Mouse (Mus musculus) MEL (cell line): ENCODE measurements around the gene Dusp6. TPM values are rescaled to one million over a fixed set of nuclear protein-coding genes. Genes with fewer than 3 reads are reported as not detected.

ENCODE experiments used
- DNase-seq: peaks from one replicate; pipeline ENCODE4 v3.0.0; 2011; ENCODE audit warnings: low read depth, low spot score
- H3K27ac ChIP-seq: 2 replicates; pipeline ENCODE4 v1.5.1; 2012; ENCODE audit warnings: low read depth, mild to moderate bottlenecking, control low read depth, low read length, moderate library complexity; ENCODE audit not compliant: control insufficient read depth
- H3K27me3 ChIP-seq, 2 experiments: fragments of 150-350 bp in 1 of 2; sonication (generic) in 1 of 2; 2 replicates each; pipeline ENCODE4 v1.6.1; 2012; ENCODE audit warnings: low read length in 2 of 2, mild to moderate bottlenecking in 2 of 2, improper control_type of control experiment in 1 of 2, moderate library complexity in 1 of 2; ENCODE audit not compliant: insufficient read depth in 2 of 2, control insufficient read depth in 1 of 2
- H3K36me3 ChIP-seq, 2 experiments: 2 replicates each; pipeline ENCODE4 v1.6.1; 2012 to 2014; ENCODE audit warnings: low read length in 2 of 2, improper control_type of control experiment in 1 of 2, inconsistent platforms in 1 of 2, mild to moderate bottlenecking in 1 of 2; ENCODE audit not compliant: insufficient read depth in 2 of 2, control insufficient read depth in 1 of 2
- H3K4me1 ChIP-seq, 2 experiments: fragments of 150-350 bp in 1 of 2; sonication (generic) in 1 of 2; 2 replicates each; pipeline ENCODE4 v1.6.1; 2012; ENCODE audit warnings: low read length in 2 of 2, improper control_type of control experiment in 1 of 2, mild to moderate bottlenecking in 1 of 2; ENCODE audit not compliant: insufficient read depth in 2 of 2, control insufficient read depth in 1 of 2
- H3K4me3 ChIP-seq, 2 experiments: fragments of 150-350 bp in 1 of 2; sonication (generic) in 1 of 2; 2 replicates each; pipeline ENCODE4 v1.5.1; 2012; ENCODE audit warnings: low read depth in 2 of 2, low read length in 2 of 2, mild to moderate bottlenecking in 2 of 2, moderate library complexity in 2 of 2, control low read depth in 1 of 2, improper control_type of control experiment in 1 of 2; ENCODE audit not compliant: control insufficient read depth in 1 of 2, insufficient read depth in 1 of 2
- H3K79me2 ChIP-seq: 2 replicates; pipeline ENCODE4 v1.6.1; 2012; ENCODE audit warnings: mild to moderate bottlenecking, low read length, moderate library complexity; ENCODE audit not compliant: control insufficient read depth, poor library complexity, insufficient read depth
- H3K9ac ChIP-seq: 2 replicates; pipeline ENCODE4 v1.6.1; 2012; ENCODE audit warnings: low read depth, mild to moderate bottlenecking, control low read depth, low read length, moderate library complexity; ENCODE audit not compliant: control insufficient read depth, poor library complexity, severe bottlenecking
- H3K9me3 ChIP-seq: fragments of 150-350 bp; sonication (generic); replicated peaks from 2 replicates; pipeline ENCODE4 v1.6.1; 2012; ENCODE audit warnings: mild to moderate bottlenecking, low read length, improper control_type of control experiment, moderate library complexity; ENCODE audit not compliant: insufficient read depth
- CTCF ChIP-seq, 3 experiments: IDR thresholded peaks in 2 of 3; conservative IDR thresholded peaks in 1 of 3; 2 replicates each; pipeline ENCODE4 v1.5.1; 2011 to 2012; ENCODE audit warnings: low read length in 3 of 3, low read depth in 2 of 3, mild to moderate bottlenecking in 2 of 3, improper control_type of control experiment in 1 of 3, inconsistent platforms in 1 of 3, mixed read lengths in 1 of 3, moderate library complexity in 1 of 3; ENCODE audit not compliant: control insufficient read depth in 1 of 3, insufficient read depth in 1 of 3, poor library complexity in 1 of 3, severe bottlenecking in 1 of 3
- GATA1 ChIP-seq: IDR thresholded peaks from 2 replicates; pipeline ENCODE4 v1.6.1; 2011; ENCODE audit warnings: low read depth, low read length, improper control_type of control experiment
- JUND ChIP-seq: IDR thresholded peaks from 2 replicates; pipeline ENCODE4 v1.6.1; 2011; ENCODE audit warnings: low read depth, mild to moderate bottlenecking, improper control_type of control experiment, low read length
- MAX ChIP-seq: IDR thresholded peaks from 2 replicates; pipeline ENCODE4 v1.6.1; 2011; ENCODE audit warnings: low read length, improper control_type of control experiment
- MAZ ChIP-seq: IDR thresholded peaks from 2 replicates; pipeline ENCODE4 v1.6.1; 2012; ENCODE audit warnings: low read depth, mild to moderate bottlenecking, inconsistent platforms, low read length, improper control_type of control experiment
- MXI1 ChIP-seq: IDR thresholded peaks from 2 replicates; pipeline ENCODE4 v1.6.1; 2011; ENCODE audit warnings: mild to moderate bottlenecking, low read depth, low read length, improper control_type of control experiment
- MYB ChIP-seq: IDR thresholded peaks from 2 replicates; pipeline ENCODE4 v1.6.1; 2011; ENCODE audit warnings: mild to moderate bottlenecking, low read depth, low read length, improper control_type of control experiment
- NELFE ChIP-seq: IDR thresholded peaks from 2 replicates; pipeline ENCODE4 v1.6.1; 2011; ENCODE audit warnings: low read depth, low read length, improper control_type of control experiment
- POLR2A ChIP-seq, 2 experiments: IDR thresholded peaks; 2 replicates each; pipeline ENCODE4 v1.6.1; 2011 to 2012; ENCODE audit warnings: low read length in 2 of 2, mild to moderate bottlenecking in 2 of 2, control low read depth in 1 of 2, improper control_type of control experiment in 1 of 2, low read depth in 1 of 2, moderate library complexity in 1 of 2; ENCODE audit not compliant: control insufficient read depth in 1 of 2, insufficient read depth in 1 of 2, poor library complexity in 1 of 2
- POLR2AphosphoS5 ChIP-seq: IDR thresholded peaks from 2 replicates; pipeline ENCODE4 v1.6.1; 2012; ENCODE audit warnings: low read depth, borderline replicate concordance, mild to moderate bottlenecking, inconsistent platforms, low read length, moderate library complexity, mixed read lengths
- RCOR1 ChIP-seq: IDR thresholded peaks from 2 replicates; pipeline ENCODE4 v1.6.1; 2012; ENCODE audit warnings: low read depth, mild to moderate bottlenecking, inconsistent platforms, low read length, improper control_type of control experiment
- TBP ChIP-seq: IDR thresholded peaks from 2 replicates; pipeline ENCODE4 v1.8.0; 2011; ENCODE audit warnings: low read depth, low read length, improper control_type of control experiment
- USF1 ChIP-seq: IDR thresholded peaks from 2 replicates; pipeline ENCODE4 v1.6.1; 2014; ENCODE audit warnings: low read depth, mild to moderate bottlenecking, inconsistent platforms, low read length, improper control_type of control experiment, moderate library complexity
- USF2 ChIP-seq, 2 experiments: IDR thresholded peaks; 2 replicates each; pipeline ENCODE4 v1.6.1; 2011 to 2012; ENCODE audit warnings: improper control_type of control experiment in 2 of 2, low read length in 2 of 2, borderline replicate concordance in 1 of 2, inconsistent platforms in 1 of 2, low read depth in 1 of 2, mild to moderate bottlenecking in 1 of 2; ENCODE audit not compliant: insufficient read depth in 1 of 2
- ZC3H11A ChIP-seq: IDR thresholded peaks from 2 replicates; pipeline ENCODE4 v1.6.1; 2012; ENCODE audit warnings: low read depth, mild to moderate bottlenecking, inconsistent platforms, low read length, improper control_type of control experiment
- polyA plus RNA-seq, 2 experiments: library from polyadenylated mRNA; stranded (reverse) in 1 of 2; unstranded in 1 of 2; fragments of >175 nt in 1 of 2; fragments of >200 nt in 1 of 2; gene quantifications; 2 replicates each; pipeline versions ENCODE4 v1.2.1 to v1.2.4; 2012; ENCODE audit warnings: low replicate concordance in 2 of 2, low read depth in 1 of 2; ENCODE audit not compliant: insufficient read length in 2 of 2, insufficient read depth in 1 of 2, missing spikeins in 1 of 2
- total RNA-seq: library from RNA; depleted of rRNA; stranded (reverse); fragments of 300-350 nt; gene quantifications from 2 replicates; pipeline ENCODE4 v1.2.3, GENCODE M21; 2012

The Dusp6 gene
- total and polyA plus RNA-seq, 3 experiments, result 8.2 to 11.9 TPM; not detected in 1

GRCm38 (mm10) chr10:99297721-99298120 lies 34.7 kb downstream of the Dusp6 start:
- Histone ChIP-seq H3K4me1 (no peaks in the 10 kb centered on the region), H3K36me3 (no peaks in the 10 kb centered on the region), H3K4me3 (no peak overlapping the region), H3K27ac (no peak overlapping the region), H3K79me2 (no peaks in the 10 kb centered on the region), H3K9ac (no peak overlapping the region), H3K27me3 (no peaks in the 10 kb centered on the region), H3K9me3 (no peaks in the 10 kb centered on the region)
- TF ChIP-seq MAX (no peak), POLR2AphosphoS5 (no peak), JUND (no peak), MYB (no peak), GATA1 (no peak), USF1 (no peak)
- no peak for DNase-seq

GRCm38 (mm10) chr10:99298328-99299295 lies 35.6 kb downstream of the Dusp6 start:
- Histone ChIP-seq H3K79me2 (no peaks in the 10 kb centered on the region), H3K36me3 (no peaks in the 10 kb centered on the region), H3K9me3 (no peaks in the 10 kb centered on the region), H3K4me3 (no peak overlapping the region), H3K9ac (no peak overlapping the region), H3K4me1 (no peaks in the 10 kb centered on the region), H3K27ac (no peak overlapping the region), H3K27me3 (no peaks in the 10 kb centered on the region; a peak in 1 of 4 replicates)
- no peak for DNase-seq
- no peak for TF ChIP-seq RCOR1
- TF ChIP-seq CTCF (IDR thresholded peaks at IDR 0.05 in 2 of 3, conservative IDR thresholded peaks at IDR 0.05 in 1 of 3; ENCODE audit: control insufficient read depth in 1 of 3, insufficient read depth in 1 of 3, low read depth in 2 of 3, low read length in 3 of 3, poor library complexity in 1 of 3, severe bottlenecking in 1 of 3), result no peak
- TF ChIP-seq ZC3H11A, result no peak
- no peak for TF ChIP-seq POLR2A (IDR thresholded peaks at IDR 0.05; ENCODE audit: control insufficient read depth in 1 of 2, insufficient read depth in 1 of 2, low read depth in 1 of 2, low read length in 2 of 2, poor library complexity in 1 of 2)
- no peak for TF ChIP-seq TBP

GRCm38 (mm10) chr10:99299303-99299702 lies 36.3 kb downstream of the Dusp6 start:
- no peaks in the 10 kb centered on the region for H3K36me3 ChIP-seq
- H3K4me1 ChIP-seq, result no peaks in the 10 kb centered on the region
- H3K79me2 ChIP-seq, result no peaks in the 10 kb centered on the region
- TF ChIP-seq USF2 (IDR thresholded peaks at IDR 0.05; ENCODE audit: borderline replicate concordance in 1 of 2, insufficient read depth in 1 of 2, low read depth in 1 of 2, low read length in 2 of 2), result no peak
- TF ChIP-seq NELFE, result no peak
- no peak for TF ChIP-seq MXI1
- TF ChIP-seq MAZ, result no peak
- TF ChIP-seq MAX, result no peak
- no peak overlapping the region for H3K4me3 ChIP-seq
- no peaks in the 10 kb centered on the region; a peak in 1 of 4 replicates for H3K27me3 ChIP-seq
- H3K9ac ChIP-seq, result no peak overlapping the region
- H3K9me3 ChIP-seq, result no peaks in the 10 kb centered on the region
- no peak overlapping the region for H3K27ac ChIP-seq
- DNase-seq, result no peak
